Mouse (Mus musculus) 416B (cell line): ENCODE measurements around the gene Dtnb.

Experiments
- DNase-seq: peaks from one replicate; pipeline ENCODE4 v3.0.0; 2011; ENCODE audit warnings: low read depth

Dtnb gene

DNA sequence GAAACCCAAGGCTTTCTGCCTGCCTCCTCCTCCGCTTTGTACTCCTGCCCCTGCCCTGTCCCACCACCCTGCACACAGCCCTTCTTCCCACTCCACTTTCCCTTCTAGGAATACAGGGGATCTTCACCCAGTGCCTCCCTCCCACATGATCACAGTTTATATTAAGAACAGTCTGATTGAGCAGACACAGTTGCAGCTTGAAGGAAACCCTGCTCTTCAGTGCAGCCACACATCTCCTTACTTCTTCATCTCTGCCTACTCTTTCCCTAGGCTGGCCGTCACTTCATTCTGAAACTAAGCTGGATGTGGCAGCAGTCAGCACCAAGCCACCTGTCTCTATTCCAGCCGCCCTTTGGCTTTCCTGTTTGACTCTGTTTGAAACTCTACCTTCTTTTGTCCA, 201.5 kb downstream of the Dtnb start:
- DNase-seq, result no peak

DNA sequence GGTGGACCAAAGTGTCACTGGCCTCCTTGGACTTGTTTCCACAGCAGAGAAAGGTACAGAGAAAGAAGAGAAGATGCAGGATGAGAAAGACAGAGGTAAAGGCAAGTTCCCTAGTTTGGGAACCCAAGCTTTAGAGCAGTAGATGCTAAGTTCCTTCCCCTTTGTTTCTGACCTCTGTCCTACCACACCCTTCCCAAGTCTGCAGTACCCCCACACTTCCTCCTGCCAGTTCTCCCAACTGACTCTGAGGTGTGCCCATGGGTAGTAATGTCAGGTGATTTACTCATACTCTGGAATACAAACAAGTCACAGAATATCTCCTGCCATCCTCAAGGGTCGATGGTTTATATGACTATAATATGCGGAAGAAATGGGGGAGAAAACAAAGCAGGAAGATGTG, 203.8 kb downstream of the Dtnb start:
- DNase-seq, result no peak

DNA sequence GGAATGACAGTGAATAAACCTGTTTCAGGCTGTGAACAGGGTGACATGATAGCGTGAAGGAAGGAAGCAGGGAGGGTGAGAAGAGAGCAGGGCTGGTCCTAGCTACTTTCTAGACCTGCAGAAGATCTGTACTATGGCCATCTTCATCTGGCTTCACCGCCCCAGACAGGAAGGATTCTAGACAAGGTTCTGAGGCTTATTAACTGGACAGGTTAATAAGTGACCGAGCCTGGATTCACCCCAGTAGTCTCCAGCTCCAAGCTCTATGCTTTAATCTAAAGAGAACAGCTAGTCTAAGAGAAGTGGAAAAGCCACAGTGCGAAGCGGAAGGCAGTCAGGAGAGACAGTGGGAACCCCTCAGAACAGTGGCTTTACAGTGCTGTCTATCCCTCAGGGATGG, 205.5 kb downstream of the Dtnb start:
- DNase-seq, result no peak

DNA sequence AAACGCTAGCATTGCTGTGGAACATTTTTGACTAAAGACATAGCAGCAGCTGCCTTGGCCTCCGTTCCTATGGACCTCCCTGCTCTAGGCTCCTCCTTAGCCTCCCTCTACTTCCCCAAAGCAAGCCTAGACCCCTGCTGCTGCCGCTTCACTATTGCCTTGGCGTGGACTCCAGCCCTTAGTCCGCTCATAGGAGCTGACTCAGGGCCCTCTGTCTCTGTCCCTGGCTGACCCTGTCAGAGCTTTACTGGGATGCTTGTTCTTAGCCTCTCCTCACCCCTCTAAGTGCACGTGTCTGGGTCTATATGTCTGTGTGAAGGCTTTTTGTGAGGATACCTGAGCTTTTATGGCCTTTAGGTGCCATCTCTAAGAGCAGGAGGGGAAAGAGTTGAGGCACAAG, 206.1 kb downstream of the Dtnb start:
- no peak for DNase-seq

DNA sequence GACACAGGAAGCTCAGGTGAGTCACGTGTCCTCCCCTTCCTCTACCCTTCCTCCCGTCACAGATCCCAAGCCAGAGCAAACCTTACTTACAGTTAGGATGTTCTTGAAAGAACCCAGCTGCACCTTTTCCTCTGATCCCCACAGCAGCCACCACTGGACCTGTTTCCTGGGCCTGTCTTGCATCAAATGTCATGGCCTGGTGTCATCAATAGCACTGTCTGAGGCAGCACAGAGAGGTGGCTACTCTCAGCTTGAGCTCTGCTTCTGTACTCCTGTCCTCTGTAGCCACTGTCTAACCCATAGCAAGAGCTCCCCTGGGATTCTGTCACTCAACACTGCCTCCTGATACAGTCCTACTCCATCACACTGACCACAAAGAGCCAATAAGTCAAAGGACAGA, 207.5 kb downstream of the Dtnb start:
- no peak for DNase-seq

DNA sequence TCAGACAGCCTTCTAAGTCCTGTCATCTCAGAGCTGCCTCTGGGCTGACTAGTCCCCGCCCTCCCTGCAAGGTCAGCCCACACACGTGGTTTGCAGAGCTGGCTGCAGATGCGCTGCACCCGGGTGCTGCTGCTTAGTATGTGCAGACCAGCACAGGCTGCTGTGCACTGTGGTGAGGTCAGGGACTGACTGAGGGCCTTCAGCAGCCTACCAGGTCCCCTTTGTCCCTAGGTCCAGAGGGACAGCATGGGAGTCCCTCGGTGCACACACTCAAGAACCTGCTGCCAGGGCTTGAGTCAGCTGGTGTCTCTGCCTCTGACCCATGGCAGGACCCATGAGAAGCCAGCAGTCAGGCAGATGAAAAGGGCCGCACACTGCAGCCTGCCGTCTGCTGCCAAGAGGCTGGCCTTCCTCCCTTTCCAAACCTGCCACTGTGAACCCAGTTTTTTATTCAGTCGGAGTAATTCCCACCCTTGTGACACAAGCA, 208.3 kb downstream of the Dtnb start:
- peak; percentile 68 for DNase-seq

DNA sequence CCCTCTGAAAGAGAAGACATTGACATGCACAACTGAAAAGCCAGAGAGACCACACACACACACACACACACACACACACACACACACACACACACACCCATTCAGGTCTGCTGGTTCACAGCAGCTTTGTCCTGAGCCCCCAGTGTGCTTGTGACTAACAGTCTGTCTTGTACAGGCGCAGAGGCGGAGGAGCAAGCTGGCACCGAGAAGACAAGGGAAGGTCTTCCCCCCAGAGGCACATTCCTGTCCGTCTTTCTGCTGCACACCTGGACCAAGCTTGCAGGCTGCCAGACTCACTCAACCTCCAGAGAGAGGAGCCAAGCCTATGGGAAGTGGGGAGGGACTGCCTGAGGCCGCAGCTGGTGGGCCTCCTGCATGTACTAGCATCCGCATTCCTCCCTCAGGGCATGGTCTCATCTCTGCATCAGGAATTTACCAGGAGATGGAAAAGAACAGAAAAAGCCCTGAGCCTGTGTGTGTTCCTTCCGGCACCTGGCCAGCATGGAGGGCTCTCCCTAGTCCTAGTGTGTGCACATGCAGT, 208.8 kb downstream of the Dtnb start:
- peak; percentile 16 for DNase-seq

DNA sequence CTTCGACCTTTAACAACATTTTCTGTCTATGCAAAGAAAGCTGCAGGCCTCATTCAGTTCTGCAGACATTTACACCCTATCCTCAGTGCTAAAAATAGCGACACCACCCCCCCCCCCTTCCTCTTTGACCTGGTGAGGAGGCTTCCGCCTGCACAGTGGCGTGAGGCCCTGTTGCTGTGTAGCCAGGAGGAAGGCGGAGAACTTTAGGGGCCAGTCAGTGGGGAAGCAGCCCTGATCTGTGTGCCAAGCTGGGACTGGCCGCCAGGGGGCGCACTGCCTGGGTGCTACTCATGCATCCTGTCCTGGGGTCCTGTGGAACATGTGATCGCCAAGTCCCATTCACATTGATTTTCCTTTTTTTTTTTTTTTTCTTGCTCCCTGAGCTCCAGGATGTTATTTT, 209.3 kb downstream of the Dtnb start:
- DNase-seq, result peak; percentile 90

DNA sequence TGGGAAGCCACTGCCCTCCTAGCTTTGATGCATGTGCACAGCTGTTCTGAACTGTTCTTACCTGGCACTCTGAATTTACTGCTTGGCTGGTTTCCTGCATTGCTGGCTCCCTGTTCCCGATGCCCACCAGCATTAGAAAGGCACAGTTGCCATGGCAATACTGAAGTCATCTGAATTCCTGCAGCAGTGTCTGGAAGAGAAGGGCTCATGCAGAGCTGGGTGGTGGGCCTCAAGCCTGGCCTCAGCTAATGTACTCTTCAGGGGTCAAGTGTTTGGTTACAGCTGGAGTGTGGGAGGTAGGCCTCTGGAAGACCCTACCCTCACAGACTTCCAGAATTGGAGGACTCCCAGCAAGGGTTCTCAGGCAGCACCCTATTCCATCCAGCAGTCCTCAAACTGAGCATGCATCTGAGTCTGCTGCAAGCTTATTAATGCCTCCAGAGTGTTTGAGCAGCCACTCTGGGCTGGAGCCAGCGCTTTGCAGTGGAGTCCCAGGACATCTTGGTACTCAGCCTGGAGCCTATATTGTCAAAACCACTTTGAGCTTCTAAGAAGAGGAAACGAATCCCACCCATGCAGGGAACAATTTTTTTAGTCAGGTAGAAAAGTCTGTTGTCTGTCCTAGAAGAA, 211.1 kb downstream of the Dtnb start:
- no peak for DNase-seq

DNA sequence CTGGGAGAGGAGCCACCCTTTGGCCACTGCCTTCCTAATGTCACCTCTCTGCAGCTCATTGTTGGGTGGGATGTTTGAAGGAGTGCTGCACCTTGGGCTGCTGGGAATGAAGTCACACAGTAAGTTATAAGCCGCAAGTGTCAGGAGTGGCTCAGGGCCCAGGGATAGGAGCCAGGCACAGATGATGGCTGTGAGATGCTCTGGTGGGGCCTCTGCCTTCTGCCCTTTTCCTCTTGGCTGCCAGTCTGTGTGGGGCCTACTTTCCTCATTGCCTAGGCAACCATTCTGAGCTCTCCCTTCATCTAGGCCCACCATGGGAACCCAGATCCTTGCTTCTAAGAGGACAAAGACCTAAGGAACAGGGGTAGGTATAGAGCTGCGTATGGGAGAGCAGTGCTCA, 212.1 kb downstream of the Dtnb start:
- no peak for DNase-seq

DNA sequence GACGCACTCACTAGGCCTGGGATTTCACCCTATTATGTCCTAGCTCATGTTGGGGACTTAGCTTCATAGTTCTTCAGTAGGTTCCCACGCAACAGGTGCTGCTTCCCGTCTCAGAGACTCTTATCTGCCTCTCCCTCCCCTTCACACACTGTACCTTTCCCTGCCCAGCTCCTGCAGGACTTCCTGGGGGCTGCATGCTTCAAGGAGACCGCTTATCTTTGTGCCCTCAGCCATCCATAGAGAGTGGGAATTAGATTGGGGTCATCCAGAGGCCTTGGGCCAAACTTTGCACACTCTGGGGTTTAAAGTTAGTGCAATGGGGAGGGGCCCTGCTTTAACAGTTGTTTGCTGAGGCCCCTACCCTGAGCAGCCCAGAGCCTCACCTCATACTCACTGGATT, 212.5 kb downstream of the Dtnb start:
- no peak for DNase-seq

DNA sequence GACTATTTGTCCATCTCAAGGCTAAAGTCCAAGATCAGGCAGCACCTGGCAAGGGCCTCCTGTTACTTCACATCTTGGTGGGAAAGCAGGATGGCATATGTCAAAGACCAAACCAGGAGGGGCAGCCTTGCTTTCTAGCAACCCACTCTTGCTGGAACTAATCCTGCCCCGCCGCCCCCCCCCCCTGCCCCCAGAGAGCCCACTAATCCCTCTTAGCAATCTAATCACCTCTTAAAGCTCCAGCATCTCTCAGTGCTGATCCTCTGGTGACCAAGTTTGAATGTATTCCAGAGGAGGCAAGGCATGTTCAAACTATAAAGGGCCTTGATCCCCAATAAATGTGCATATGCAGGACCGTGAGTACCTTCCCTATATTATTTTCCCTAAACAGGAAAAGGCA, 214.9 kb downstream of the Dtnb start:
- DNase-seq, result no peak

DNA sequence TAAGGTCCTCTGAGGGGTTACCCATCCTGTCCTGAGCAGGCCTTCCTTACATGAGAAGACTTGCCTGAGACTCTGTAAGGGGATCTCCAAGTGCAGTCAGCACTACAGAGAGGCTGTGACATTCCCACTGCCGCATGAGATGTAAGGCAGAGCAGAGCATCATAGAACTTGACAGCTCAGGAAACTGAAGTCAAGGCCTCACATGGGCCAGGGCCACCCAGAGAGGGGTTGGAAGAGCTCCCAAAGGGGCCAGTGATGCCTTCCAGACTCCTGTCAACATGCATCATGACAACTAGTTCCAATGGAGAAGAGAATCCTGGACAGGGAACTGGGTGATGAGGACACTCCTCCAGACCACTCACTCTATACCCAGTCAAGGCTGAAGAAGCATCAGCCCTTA, 215.4 kb downstream of the Dtnb start:
- no peak for DNase-seq

DNA sequence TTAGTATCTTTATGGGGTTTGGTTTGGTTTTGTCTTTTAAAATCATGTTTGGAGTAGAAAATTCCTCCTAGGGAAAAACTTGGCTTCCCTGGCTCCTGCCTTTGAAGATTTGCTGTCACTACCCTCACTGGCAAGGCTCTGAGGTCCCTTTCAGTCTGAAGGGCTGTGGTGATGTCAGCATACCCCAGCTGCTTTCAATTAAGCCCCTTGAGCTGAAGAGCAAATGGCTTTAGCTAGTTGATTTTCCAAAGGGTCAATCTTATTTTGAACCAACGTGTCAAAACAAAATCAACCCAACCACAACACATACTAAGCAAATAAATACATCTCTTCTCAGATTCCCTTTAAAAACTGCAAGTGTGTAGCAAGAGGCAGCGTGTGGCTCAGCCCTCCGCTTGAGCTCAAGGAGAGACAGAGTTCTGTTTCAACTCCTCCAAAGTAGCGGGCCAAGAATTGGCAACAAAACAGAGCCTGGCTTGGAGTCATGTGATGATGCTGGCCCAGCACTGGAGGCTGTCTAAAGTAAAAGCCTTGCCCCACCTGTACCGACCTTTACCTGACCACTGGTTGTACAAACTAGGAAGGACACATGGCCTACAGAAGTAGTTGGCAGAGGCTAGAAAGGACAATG, 216.4 kb downstream of the Dtnb start:
- no peak for DNase-seq

DNA sequence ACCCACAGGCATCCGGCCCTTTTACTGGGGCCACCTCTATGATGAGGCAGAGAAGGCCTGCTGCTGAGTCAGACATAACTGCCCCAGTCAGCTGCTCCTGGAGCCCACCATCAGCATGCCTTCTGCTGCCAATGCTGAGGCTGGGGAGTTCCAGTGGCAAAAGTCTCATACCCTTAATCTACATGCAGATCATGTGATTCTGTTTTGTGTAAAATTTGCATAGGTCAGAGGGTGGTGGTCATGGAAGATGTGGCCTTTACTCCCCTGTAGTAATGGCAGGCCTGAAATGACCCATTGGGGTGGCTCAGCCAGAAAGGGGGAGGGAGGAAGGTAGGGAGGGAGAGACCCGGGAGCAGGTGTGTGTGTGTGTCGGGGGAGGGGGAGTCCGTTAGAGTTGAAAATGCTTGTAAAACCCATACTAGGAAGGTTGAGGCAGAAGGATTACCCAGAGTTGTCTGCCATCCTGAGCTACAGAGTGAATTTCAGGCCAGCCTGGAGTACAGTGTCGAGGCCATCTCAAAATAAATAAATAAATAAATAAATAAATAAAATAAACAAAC, 217.5 kb downstream of the Dtnb start:
- DNase-seq, result peak; percentile 20

DNA sequence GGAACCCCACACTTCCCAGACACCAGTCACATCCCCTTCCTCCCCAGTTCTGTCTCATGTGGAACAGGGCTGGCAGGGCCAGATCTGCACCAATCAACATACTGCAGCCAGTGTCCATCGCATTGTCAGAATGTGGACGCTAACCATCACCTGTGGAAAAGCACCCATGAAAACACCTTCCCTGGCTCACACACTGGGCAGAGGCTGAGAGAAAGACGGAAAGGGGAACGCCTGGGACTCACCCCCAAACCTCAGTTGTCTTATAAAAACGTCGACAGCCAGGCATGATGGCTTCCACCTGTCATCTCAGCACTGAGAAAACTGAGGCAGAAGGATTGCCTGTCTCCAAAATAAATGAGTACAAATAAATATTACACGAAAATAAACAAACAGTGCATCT, 219.1 kb downstream of the Dtnb start:
- peak; percentile 17 for DNase-seq

DNA sequence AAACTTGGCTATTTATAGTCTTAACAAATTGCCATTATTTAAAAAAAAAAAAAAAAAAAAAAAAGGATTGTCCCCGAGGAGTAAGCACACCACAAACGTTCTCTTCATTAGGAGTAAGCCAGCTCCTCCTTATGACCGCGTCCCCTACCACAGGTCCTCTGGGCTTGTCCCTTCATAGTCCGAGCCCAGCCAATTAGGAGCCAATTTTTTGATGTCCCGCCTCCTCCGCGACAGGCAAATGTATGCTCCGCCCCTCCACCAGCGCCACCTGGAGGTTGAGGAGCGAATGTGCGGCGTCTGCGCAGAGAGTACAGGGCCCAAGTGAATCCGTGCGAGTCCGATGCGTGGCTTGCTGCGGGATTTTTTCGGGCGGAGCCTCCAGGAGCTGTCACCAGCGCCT, 219.6 kb downstream of the Dtnb start:
- peak; percentile 96 for DNase-seq

DNA sequence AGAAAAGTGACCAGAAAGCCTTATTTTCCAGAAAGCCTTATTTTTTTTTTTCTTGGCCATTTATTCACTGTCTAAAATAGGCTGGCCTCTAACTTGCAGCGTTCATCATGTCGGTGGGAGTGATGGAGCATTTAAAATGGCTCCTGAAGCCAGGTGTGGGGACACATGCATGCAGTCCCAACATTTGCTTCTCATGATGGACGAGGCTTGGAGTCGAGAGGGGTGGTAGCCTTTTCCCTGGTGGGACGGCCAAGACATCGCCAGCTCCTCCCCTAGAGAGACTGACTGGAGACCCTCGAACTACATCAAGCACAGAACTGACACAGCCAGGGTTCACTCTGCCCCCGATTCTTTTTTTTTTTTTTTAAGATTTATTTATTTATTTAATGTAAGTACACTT, 220.1 kb downstream of the Dtnb start:
- DNase-seq, result peak; percentile 61

DNA sequence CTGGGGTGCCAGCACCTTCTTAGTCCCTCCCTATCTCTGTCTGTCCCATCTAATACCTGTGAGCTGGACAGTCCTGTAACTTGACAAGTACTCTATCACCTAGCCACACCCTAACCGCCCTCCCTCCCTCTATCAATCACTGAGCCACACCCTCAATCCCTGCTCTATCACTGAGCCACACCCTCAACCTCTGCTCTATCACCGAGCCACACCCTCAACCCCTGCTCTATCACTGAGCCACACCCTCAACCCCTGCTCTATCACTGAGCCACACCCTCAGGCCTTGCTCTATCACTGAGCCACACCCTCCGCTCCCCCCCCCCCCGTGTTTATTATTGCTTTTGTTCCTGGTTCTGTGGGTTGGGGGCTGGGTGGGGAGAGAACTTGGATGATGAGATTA, 223.4 kb downstream of the Dtnb start:
- no peak for DNase-seq

DNA sequence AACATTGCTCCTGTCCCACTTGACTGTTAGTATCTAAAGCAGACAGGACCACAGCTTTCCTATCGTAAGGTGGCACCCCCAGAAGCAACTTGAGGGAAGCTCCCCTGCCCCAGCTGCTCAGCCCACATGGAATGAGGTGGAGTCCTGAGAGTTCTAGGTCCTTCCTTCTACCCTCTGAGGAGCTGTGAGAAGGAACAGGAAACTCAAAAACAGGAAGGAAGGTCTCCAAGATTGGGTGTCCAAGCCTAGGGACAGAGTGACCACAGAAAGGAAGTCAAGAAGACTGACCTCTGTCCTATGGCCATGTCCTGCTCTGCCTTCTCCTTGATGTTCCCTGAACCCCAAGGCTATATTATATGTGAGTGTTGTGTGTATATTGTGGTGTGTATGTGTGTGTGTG, 227.4 kb downstream of the Dtnb start:
- DNase-seq, result peak; percentile 39

DNA sequence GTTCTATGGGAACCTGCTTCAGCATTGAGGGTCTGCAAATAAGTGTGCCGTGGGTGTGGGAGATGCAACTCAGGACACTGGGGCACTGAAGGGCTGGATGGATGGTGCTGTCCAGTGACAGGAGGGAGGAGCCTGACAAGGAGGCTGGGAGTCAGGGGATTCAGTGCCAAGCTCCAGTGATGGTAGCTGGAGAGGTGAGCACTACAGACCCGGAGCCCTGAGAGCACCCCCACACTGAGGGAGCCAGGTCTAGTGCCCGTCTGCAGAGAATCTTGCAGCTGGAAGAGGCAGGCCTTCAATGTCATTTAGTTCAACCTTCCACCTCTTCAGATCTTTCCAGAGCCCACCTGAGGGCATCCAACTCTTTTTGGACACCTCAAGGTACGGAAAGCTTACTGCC, 233.7 kb downstream of the Dtnb start, which contains the start of gene Dnmt3a:
TSS of gene Dnmt3a (plus strand) at position 156 of the 400 bp plus-strand sequence.
- DNase-seq, result no peak

DNA sequence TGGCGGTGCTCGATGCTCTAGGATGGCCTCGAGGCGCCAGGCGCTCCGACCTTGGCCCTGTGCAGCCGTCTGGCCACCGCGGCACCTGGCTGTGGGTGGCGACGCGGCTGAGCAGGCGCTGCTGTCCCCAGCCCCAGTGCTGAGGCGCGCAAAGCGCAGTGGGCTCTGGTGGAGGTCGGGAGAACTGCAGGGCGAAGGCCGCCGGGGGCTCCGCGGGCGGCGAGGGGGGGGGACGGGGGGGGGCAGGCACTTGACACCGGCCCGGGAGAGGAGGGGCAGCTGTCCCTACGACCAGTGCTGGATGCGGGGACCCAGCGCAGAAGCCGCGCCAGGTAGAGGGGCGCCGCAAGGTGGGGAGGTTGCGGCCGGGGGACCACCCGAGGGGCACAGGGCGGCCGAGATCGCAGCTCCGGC, 234.1 kb downstream of the Dtnb start:
- DNase-seq, result peak; percentile 80
